Mouse (Mus musculus) lung, embryonic 14.5 days (tissue): Measurements from ENCODE around the gene Sntb2. TPM values are rescaled to one million over a fixed set of nuclear protein-coding genes. Genes with fewer than 3 reads are reported as not detected.

Experiments
- ATAC-seq: fragments of 200-750 bp; cut with Nextera tagmentation; 2 replicates; pipeline ENCODE4 v1.8.0; 2017; ENCODE audit warnings: mild to moderate bottlenecking, moderate TSS enrichment, moderate library complexity; ENCODE audit not compliant: insufficient read depth
- DNase-seq: peaks from one replicate; pipeline ENCODE4 v3.0.0-alpha.2; 2015
- H3K27ac ChIP-seq: fragments of 300-500 bp; sonication (generic); 2 replicates; pipeline ENCODE4 v1.5.1; 2014; ENCODE audit warnings: low read depth, mild to moderate bottlenecking, moderate library complexity
- H3K27me3 ChIP-seq: fragments of 300-500 bp; sonication (generic); 2 replicates; pipeline ENCODE4 v1.6.1; 2014; ENCODE audit warnings: low read length, control low read depth; ENCODE audit not compliant: insufficient read depth
- H3K36me3 ChIP-seq: fragments of 300-500 bp; sonication (generic); 2 replicates; pipeline ENCODE4 v1.6.1; 2014; ENCODE audit warnings: control low read depth; ENCODE audit not compliant: insufficient read depth
- H3K4me1 ChIP-seq: fragments of 300-500 bp; sonication (generic); 2 replicates; pipeline ENCODE4 v1.6.1; 2014; ENCODE audit warnings: antibody characterized with exemption, control low read depth; ENCODE audit not compliant: insufficient read depth
- H3K4me2 ChIP-seq: fragments of 300-500 bp; sonication (generic); 2 replicates; pipeline ENCODE4 v1.6.1; 2014; ENCODE audit warnings: mild to moderate bottlenecking
- H3K4me3 ChIP-seq: fragments of 300-500 bp; sonication (generic); 2 replicates; pipeline ENCODE4 v1.5.1; 2014; ENCODE audit warnings: low read depth, low read length
- H3K9ac ChIP-seq: fragments of 300-500 bp; sonication (generic); 2 replicates; pipeline ENCODE4 v1.6.1; 2014
- H3K9me3 ChIP-seq: fragments of 300-500 bp; sonication (generic); 2 replicates; pipeline ENCODE4 v1.6.1; 2016; ENCODE audit warnings: low read depth, low read length, control low read depth
- CTCF ChIP-seq: IDR thresholded peaks from 2 replicates; pipeline ENCODE4 v1.5.1; 2016; ENCODE audit warnings: antibody characterized with exemption, low read depth
- WGBS: fragments of 180-500 bp; shearing (Covaris S2); extraction: QIAGEN DNeasy Blood & Tissue Kit; methylation state at CpG from one replicate; pipeline ENCODE4 v1.1.7; 2014; 5-methylcytosine and 5-hydroxymethylcytosine counted together
- polyA plus RNA-seq: library from polyadenylated mRNA; unstranded; fragments of >200 nt; fragmentation: Nextera tagmentation; extraction: Ambion mirVana; gene quantifications from 2 replicates; pipeline ENCODE4 v1.2.1, GENCODE M21; 2014

Gene Sntb2
- polyA plus RNA-seq, 1 experiment from 2014 or later = 22.1 TPM

GRCm38 (mm10) chr8:106929921-106930320 is 5.6 kb upstream of the Sntb2 start:
- H3K9me3 ChIP-seq = no peaks in the 10 kb centered on the region
- no peaks in the 10 kb centered on the region for H3K27me3 ChIP-seq
- ATAC-seq = no peak; the same call in 1 of the 2 replicates
- H3K27ac ChIP-seq = peak overlapping the region; percentile 92
- no peak for TF ChIP-seq CTCF
- no peak overlapping the region for H3K9ac ChIP-seq
- H3K4me3 ChIP-seq = no peak overlapping the region
- 0 out of 2 replicates have a peak, but pooled peaks cover 4% of the 10 kb centered on the region for H3K4me1 ChIP-seq
- DNase-seq = no peak
- H3K4me2 ChIP-seq = peak overlapping the region; percentile 23; the same call in 1 of the 2 replicates
- 55% methylated on average over 5 of the region's 5 CpGs for WGBS
- no peaks in the 10 kb centered on the region for H3K36me3 ChIP-seq

- H3K4me3 ChIP-seq = 0 out of 2 replicates have a peak overlapping the region, but pooled peaks have one; percentile 2
- no peaks in the 10 kb centered on the region for H3K9me3 ChIP-seq
- H3K27me3 ChIP-seq = no peaks in the 10 kb centered on the region
- H3K36me3 ChIP-seq = no peaks in the 10 kb centered on the region
- H3K4me1 ChIP-seq = peaks cover 7% of the 10 kb centered on the region; the same call in 1 of the 2 replicates
- H3K4me2 ChIP-seq = peak overlapping the region; percentile 57
- WGBS = 12% methylated on average over 22 of the region's 22 CpGs
- DNase-seq = peak; percentile 81
- TF ChIP-seq CTCF = peak; percentile 34; the same call in 1 of the 2 replicates
- peak overlapping the region; percentile 48; the same call in 1 of the 2 replicates for H3K27ac ChIP-seq
- no peak overlapping the region for H3K9ac ChIP-seq
- ATAC-seq = no peak
Observed at GRCm38 (mm10) chr8:106932376-106933065, 3.0 kb upstream of the Sntb2 start.

- 81% methylated on average over 4 of the region's 4 CpGs for WGBS
- Histone ChIP-seq H3K27ac (no peak overlapping the region), H3K9me3 (no peaks in the 10 kb centered on the region), H3K4me1 (peaks cover 14% of the 10 kb centered on the region; the same call in 1 of the 2 replicates), H3K9ac (no peak overlapping the region), H3K27me3 (no peaks in the 10 kb centered on the region), H3K4me3 (no peak overlapping the region), H3K36me3 (no peaks in the 10 kb centered on the region), H3K4me2 (no peak overlapping the region)
- DNase-seq = no peak
- TF ChIP-seq CTCF = no peak
- ATAC-seq = no peak
Observed at GRCm38 (mm10) chr8:106933506-106934143, 1.9 kb upstream of the Sntb2 start.

GRCm38 (mm10) chr8:106934226-106934977 is 1.1 kb upstream of the Sntb2 start:
- Histone ChIP-seq H3K9me3 (no peaks in the 10 kb centered on the region), H3K36me3 (no peaks in the 10 kb centered on the region), H3K4me3 (no peak overlapping the region), H3K27me3 (no peaks in the 10 kb centered on the region), H3K4me1 (peaks cover 10% of the 10 kb centered on the region; the same call in 1 of the 2 replicates), H3K9ac (no peak overlapping the region), H3K4me2 (no peak overlapping the region), H3K27ac (no peak overlapping the region)
- DNase-seq = no peak
- WGBS = 79% methylated on average over 15 of the region's 16 CpGs
- no peak for TF ChIP-seq CTCF
- ATAC-seq = no peak

- peak; percentile 67 for ATAC-seq
- Histone ChIP-seq H3K4me1 (peaks cover 10% of the 10 kb centered on the region; the same call in 1 of the 2 replicates), H3K9me3 (no peaks in the 10 kb centered on the region), H3K27me3 (no peaks in the 10 kb centered on the region), H3K27ac (peak overlapping the region; percentile 89), H3K9ac (peak overlapping the region; percentile 93), H3K4me3 (peak overlapping the region; percentile 91), H3K36me3 (0 out of 2 replicates have a peak, but pooled peaks cover 2% of the 10 kb centered on the region), H3K4me2 (peak overlapping the region; percentile 82)
- peak; percentile 64 for DNase-seq
- TF ChIP-seq CTCF = no peak
- under 1% methylated on average over 70 of the region's 76 CpGs for WGBS
Observed at GRCm38 (mm10) chr8:106935899-106936477, 438 bp downstream of the Sntb2 start.

GRCm38 (mm10) chr8:106936478-106937051 is 1.0 kb downstream of the Sntb2 start:
- ATAC-seq = peak; percentile 26; the same call in 1 of the 2 replicates

More at GRCm38 (mm10) chr8:106936478-106937051, 1.0 kb downstream of the Sntb2 start:
- Histone ChIP-seq H3K36me3 (0 out of 2 replicates have a peak, but pooled peaks cover 2% of the 10 kb centered on the region), H3K27me3 (no peaks in the 10 kb centered on the region), H3K4me2 (peak overlapping the region; percentile 82), H3K9ac (peak overlapping the region; percentile 93), H3K4me3 (peak overlapping the region; percentile 91), H3K9me3 (no peaks in the 10 kb centered on the region), H3K4me1 (peaks cover 10% of the 10 kb centered on the region; the same call in 1 of the 2 replicates), H3K27ac (peak overlapping the region; percentile 89)
- DNase-seq = peak; percentile 65
- WGBS = under 1% methylated on average over 26 of the region's 26 CpGs
- TF ChIP-seq CTCF = no peak
